Mouse (Mus musculus) cortical plate, adult 2 months (tissue): ENCODE results near the gene Ttc34. TPM values are rescaled to one million over a fixed set of nuclear protein-coding genes. Genes with fewer than 3 reads are reported as not detected.
A peak's percentile ranks its signal among the peaks of the same experiment; 100 is the strongest.

Source experiments
- H3K27ac ChIP-seq: fragments of 200-500 bp; 2 replicates; pipeline ENCODE4 v1.5.1; 2012; ENCODE audit warnings: low read length, control low read depth, inconsistent platforms; ENCODE audit not compliant: insufficient read depth
- H3K4me1 ChIP-seq: fragments of 200-500 bp; 2 replicates; pipeline ENCODE4 v1.6.1; 2011; ENCODE audit warnings: low read length; ENCODE audit not compliant: control insufficient read depth, insufficient read depth
- H3K4me3 ChIP-seq: fragments of 200-500 bp; 2 replicates; pipeline ENCODE4 v1.5.1; 2011; ENCODE audit warnings: mild to moderate bottlenecking, low read length, control low read depth; ENCODE audit not compliant: insufficient read depth
- CTCF ChIP-seq: fragments of 200-500 bp; IDR thresholded peaks from 2 replicates; pipeline ENCODE4 v1.5.1; 2011; ENCODE audit warnings: mild to moderate bottlenecking, control low read depth, low read length; ENCODE audit not compliant: insufficient read depth; ENCODE audit errors: extremely low read depth
- POLR2A ChIP-seq: fragments of 200-500 bp; IDR thresholded peaks from 2 replicates; pipeline ENCODE4 v1.6.1; 2011; ENCODE audit warnings: mild to moderate bottlenecking, low read length, control low read depth; ENCODE audit not compliant: insufficient read depth; ENCODE audit errors: extremely low read depth
- polyA plus RNA-seq: library from polyadenylated mRNA; depleted of rRNA; stranded (reverse); fragments of >200 nt; gene quantifications from 2 replicates; pipeline ENCODE4 v1.2.3, GENCODE M21; 2012

The Ttc34 gene
- polyA plus RNA-seq, 1 experiment, result 2.5 TPM

DNA sequence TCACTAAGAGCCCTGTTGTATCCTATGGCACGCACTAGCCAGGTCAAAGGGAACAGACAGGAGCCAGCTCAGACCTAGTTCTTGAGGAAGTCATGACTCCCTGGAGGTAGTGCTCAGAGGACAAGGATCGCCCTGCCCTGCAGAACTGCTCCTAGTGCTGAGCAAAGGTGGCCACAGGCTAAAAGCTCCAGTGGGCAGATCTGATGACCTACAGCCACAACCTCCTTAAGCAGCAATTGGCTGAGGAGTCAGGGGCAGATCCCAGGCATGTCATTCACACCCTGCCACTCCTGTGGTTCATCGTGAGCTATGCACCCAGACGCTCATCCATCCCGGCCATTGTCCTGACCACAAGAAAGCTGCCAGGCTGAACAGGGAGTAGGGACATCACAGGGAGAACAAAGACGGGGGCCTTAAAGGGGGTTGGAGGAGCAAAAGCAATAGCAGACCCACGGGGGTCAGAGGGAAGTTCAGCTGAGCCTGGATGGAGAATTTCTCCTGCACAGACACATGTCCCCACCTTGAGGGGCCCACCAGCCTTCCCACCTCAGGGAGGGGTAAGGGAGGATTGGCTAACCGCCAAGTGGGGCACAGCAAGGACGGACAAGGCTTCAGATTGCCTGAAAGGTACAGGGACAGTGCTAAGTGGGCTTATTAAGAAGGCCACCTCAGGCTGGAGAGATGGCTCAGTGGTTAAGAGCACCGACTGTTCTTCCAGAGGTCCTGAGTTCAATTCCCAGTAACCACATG, 9.2 kb upstream of the Ttc34 start:
- H3K4me3 ChIP-seq, result no peak overlapping the region
- TF ChIP-seq POLR2A (no peak), CTCF (no peak)
- H3K27ac ChIP-seq, result no peak overlapping the region
- H3K4me1 ChIP-seq, result no peaks in the 10 kb centered on the region

DNA sequence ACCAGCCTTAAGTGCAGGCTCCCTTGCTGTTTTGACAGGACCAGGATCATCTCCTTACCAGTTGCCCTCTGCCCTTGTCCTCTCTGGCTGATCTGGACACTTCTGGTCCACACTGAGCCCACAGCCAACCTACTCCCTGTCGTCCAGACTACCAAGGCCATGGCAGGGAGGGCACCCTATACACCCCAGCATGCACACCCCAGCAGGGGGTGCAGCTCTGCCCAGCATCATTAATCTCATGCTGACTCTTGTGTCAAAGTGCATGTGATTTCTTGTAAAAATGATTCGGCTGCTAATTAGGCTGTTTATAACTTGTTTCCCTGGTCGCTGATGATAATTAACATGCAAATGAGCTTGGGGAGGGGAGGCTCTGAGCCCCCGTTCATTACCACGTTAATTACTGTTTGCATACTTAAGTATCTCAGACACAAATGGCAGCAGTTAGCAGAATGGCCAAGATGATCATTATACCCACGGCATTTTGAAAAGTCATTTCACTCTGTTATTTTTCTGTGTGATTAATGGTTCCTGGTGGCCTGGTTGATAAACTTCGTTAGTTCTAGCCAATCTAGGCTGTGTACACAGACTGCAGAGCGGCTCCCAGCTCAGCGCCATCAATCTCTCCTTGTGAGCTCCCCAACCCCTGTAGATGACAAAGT, 5.2 kb upstream of the Ttc34 start:
- H3K27ac ChIP-seq, result no peak overlapping the region
- H3K4me1 ChIP-seq, result no peaks in the 10 kb centered on the region
- TF ChIP-seq CTCF (no peak), POLR2A (no peak)
- no peak overlapping the region for H3K4me3 ChIP-seq

DNA sequence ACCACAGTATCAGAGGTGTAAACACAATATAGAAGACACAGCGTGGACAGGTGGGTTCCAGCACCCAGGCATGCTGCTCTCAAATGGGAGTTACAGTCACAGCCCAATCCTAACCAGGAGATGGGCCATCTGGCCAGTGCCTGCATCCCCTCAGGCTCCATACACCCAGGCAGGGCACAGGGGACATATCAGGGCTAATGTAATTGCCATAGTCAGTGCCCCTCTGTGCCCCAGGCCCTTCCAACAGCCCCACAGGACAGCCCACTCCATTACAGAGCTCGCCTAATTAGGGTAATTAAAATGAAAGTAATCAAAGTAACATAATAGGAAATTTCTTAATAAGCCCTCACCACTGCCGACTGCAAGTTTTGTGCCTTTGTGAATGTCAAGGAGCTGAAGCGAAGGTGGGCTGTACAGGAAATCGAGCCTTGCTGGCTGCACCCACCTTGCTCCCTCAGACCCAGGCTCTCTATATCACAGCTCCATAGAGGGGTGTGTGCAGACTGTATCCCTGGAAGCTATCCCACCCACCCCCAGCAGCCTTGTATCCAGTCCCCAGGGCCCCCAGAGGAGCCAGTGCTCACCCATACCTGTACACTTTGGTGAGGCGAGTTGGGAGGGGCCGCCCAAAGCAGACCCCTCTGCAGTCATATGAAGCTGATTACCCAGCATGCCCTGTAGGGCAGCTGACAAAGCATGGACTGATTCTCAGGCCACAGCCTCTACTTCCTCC, 910 bp upstream of the Ttc34 start:
- Histone ChIP-seq H3K4me3 (no peak overlapping the region), H3K4me1 (no peaks in the 10 kb centered on the region), H3K27ac (no peak overlapping the region)
- TF ChIP-seq CTCF, result no peak
- TF ChIP-seq POLR2A, result no peak

DNA sequence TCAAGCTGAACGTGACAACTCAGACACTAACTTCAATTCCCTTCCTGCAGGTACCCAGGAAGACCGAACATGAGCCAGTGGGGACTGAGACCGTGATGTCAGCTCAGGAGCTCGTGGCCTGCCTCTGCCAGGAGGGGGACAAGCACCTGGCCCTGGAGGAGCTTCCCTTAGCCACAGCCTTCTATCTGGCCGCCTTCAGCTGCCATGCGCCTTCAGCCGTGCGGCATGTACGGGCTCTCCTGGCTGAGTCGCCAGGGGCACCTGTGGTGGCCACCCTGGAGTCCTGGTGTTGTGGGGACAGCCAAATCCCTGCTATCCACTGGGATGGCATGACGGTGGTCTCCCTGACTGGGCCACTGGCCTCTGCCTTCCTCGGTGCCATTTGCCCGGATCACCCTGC, 1.5 kb downstream of the Ttc34 start:
- no peaks in the 10 kb centered on the region for H3K4me1 ChIP-seq

DNA sequence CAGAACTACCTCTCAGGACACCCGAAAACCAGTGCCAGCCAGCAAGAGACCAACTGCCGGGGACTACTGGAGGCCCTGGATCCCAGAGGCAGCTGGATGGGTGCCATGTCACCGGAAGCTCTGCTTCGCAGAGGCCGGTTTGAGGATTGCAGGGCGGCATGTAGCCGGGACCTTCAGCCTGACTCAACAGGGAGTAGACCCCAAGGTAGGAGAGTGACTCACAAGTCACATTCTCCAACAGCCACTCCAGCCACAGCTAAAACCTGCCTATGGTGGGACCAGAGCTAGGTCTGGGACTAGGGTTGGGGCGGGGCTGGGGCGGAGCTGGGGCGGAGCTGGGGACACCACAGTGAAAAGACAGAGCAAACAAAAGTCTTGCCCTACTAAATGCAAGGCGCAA, 2.1 kb downstream of the Ttc34 start:
- Histone ChIP-seq H3K4me1 (no peaks in the 10 kb centered on the region), H3K27ac (no peak overlapping the region), H3K4me3 (no peak overlapping the region)
- TF ChIP-seq CTCF (no peak), POLR2A (no peak)

More for the DNA sequence above, 1.5 kb downstream of the Ttc34 start:
- Histone ChIP-seq H3K27ac (no peak overlapping the region), H3K4me3 (no peak overlapping the region)
- no peak for TF ChIP-seq CTCF
- TF ChIP-seq POLR2A, result no peak

DNA sequence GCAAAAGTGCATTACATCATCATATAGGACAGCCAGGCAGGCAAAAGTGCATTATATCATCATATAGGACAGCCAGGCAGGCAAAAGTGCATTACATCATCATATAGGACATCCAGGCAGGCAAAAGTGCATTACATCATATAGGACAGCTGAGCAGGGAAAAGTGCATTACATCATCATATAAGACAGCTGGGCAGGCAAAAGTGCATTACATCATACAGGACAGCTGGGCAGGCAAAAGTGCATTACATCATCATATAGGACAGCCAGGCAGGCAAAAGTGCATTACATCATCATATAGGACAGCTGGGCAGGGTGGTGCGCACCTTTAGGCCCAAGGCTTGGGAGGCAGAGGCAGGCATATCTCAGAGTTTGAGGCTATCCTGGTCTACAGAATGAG, 15.4 kb downstream of the Ttc34 start:
- no peak overlapping the region for H3K4me3 ChIP-seq
- TF ChIP-seq POLR2A (no peak), CTCF (no peak)
- H3K4me1 ChIP-seq, result no peaks in the 10 kb centered on the region
- H3K27ac ChIP-seq, result no peak overlapping the region

DNA sequence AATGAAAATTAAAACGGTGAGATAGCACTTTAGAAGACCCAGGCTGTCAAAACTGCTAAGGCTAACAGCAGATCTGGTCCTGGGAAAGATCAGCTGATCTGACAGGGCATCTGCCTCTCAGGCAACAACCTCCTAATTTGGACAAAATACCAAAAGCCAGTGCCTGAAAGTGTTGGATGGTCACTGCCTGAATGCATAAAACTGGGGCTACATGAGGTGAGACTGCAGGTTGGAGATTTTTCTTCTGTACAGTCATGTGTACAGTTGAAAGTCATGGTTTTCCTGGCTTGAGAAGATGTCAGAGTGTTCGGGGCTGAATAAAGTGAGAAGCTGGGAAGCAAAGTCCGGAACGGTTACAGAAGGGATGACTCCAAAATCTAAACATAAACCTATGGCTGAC, 16.6 kb downstream of the Ttc34 start:
- Histone ChIP-seq H3K4me3 (no peak overlapping the region), H3K4me1 (no peaks in the 10 kb centered on the region), H3K27ac (no peak overlapping the region)
- TF ChIP-seq CTCF, result no peak
- TF ChIP-seq POLR2A, result no peak

DNA sequence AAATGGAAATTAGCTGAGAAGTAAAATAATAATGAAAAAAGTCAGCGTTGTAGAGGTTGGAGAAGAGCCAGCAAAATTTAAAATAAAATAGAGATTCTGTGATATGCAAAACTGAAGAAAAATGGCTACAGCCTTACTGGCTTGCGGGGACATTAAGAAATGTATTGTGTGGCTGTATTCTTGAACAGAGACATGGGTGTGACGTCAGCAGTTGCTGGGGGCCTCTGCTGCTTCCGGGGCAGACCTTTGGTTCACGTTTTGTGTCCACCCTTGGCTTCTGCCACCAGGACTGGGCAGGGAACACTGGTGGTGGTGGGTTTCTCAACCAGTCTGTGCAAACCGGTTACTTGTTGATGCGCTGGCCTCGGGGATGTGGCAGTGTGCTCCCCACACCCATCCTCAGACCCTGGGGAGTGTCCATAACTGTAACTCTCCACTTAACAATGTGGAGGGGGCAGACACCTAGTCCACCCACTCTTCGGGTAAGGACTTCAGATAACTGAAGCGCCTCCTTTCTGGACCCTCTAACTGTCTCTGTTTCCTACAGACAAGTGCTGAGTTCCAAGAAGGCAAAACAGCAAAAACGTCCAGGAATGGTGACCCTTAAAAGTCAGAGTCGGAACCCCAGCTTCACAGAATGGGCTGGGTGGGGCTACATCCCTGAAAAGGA, 17.6 kb downstream of the Ttc34 start:
- H3K27ac ChIP-seq, result no peak overlapping the region
- no peaks in the 10 kb centered on the region for H3K4me1 ChIP-seq
- peak overlapping the region; percentile 46; the same call in 1 of the 2 replicates for H3K4me3 ChIP-seq
- no peak for TF ChIP-seq POLR2A
- TF ChIP-seq CTCF, result no peak

DNA sequence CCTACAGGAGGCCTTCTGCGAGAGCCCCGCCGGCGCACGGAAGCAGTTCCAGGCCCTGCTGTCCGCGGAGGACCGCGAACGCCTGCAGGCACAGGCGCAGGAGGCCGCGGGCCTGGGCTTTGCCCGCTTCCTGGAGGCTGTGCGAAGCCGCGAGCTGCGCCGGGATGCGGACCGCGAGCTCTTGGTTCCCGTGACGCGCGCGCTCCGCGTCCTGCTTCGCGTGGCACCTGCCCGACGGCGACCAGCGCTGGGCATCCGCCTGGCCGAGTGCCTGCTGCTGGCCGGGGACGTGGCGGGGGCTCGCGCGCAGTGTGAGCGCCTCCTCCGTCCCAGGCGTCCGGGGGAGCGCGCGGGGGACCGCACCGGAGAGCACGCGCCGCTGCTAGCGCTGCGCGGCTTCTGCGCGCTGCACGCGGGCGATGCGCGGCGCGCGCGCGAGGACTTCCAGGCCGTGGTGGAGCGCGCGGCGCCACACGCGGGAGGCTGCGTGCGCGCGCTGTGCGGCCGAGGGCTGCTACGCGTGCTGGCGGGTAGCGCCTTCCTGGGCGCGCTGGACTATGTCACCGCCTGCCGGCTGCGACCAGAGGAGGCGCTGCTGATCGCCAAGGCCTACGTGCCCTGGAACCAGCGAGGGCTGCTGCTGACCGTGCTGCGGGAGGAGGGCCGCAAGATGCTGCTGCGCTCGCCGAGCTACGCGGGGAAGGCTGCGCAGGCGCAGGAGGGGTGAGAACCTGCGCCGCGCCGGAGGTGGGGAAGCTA, 18.6 kb downstream of the Ttc34 start:
- Histone ChIP-seq H3K4me3 (peak overlapping the region; percentile 46), H3K4me1 (no peaks in the 10 kb centered on the region), H3K27ac (peak overlapping the region; percentile 82)
- TF ChIP-seq CTCF (peak; percentile 45), POLR2A (peak; percentile 37; the same call in 1 of the 2 replicates)

DNA sequence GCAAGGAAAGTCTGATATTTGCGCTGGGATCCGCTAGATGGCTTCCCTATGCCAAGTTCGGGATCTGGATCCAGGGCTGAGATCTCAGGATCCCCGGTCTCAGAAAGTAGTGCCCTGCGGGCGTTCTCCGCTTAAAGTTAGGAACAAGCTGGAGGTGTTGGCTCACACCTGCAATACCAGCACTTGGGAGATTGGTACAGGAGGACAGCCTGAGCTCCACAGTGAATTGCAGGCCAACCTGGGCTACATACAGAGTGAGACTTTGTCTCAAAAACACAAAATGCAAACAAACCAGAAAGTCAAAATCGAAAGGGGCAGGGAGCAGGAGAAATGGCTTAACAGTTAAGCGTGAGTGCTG, 19.2 kb downstream of the Ttc34 start:
- H3K27ac ChIP-seq, result no peak overlapping the region
- no peak for TF ChIP-seq POLR2A
- H3K4me3 ChIP-seq, result peak overlapping the region; percentile 46
- H3K4me1 ChIP-seq, result no peaks in the 10 kb centered on the region
